Mouse (Mus musculus): ENCODE results near the gene Tmem233. TPM values are rescaled to one million over a fixed set of nuclear protein-coding genes. Genes with fewer than 3 reads are reported as not detected.

Tmem233 gene
- polyA plus RNA-seq, 1 experiment from 2014 or later, result not detected

GRCm38 (mm10) chr5:116080736-116081135, 2.3 kb downstream of the Tmem233 start:
- no peak for ATAC-seq
- Histone ChIP-seq H3K27me3 (ENCODE audit: control insufficient read depth, insufficient read depth, low read depth, low read length) (peaks cover 22% of the 10 kb centered on the region), H3K4me3 (ENCODE audit: low read depth, low read length) (no peak overlapping the region), H3K4me1 (ENCODE audit: control insufficient read depth, insufficient read depth, low read length) (peaks cover 3% of the 10 kb centered on the region; the same call in 1 of the 2 replicates), H3K9me3 (replicated peaks; ENCODE audit: control insufficient read depth, low read length, poor library complexity, severe bottlenecking) (no peaks in the 10 kb centered on the region), H3K36me3 (ENCODE audit: control insufficient read depth, insufficient read depth, low read length) (no peaks in the 10 kb centered on the region), H3K9ac (ENCODE audit: low read depth, low read length) (no peak overlapping the region), H3K27ac (ENCODE audit: low read length) (no peak overlapping the region), H3K4me2 (ENCODE audit: low read length) (no peak overlapping the region)
- 65% methylated on average over 6 of the region's 6 CpGs for WGBS

GRCm38 (mm10) chr5:116069618-116070017, 13.4 kb downstream of the Tmem233 start:
- Histone ChIP-seq H3K4me2 (ENCODE audit: low read length) (no peak overlapping the region), H3K36me3 (ENCODE audit: control insufficient read depth, insufficient read depth, low read length) (no peaks in the 10 kb centered on the region), H3K4me1 (ENCODE audit: control insufficient read depth, insufficient read depth, low read length) (no peaks in the 10 kb centered on the region), H3K9me3 (replicated peaks; ENCODE audit: control insufficient read depth, low read length, poor library complexity, severe bottlenecking) (no peaks in the 10 kb centered on the region), H3K27me3 (ENCODE audit: control insufficient read depth, insufficient read depth, low read depth, low read length) (no peaks in the 10 kb centered on the region), H3K9ac (ENCODE audit: low read depth, low read length) (no peak overlapping the region), H3K4me3 (ENCODE audit: low read depth, low read length) (no peak overlapping the region), H3K27ac (ENCODE audit: low read length) (no peak overlapping the region)
- 98% methylated on average over 4 of the region's 4 CpGs for WGBS
- ATAC-seq, result no peak

- Histone ChIP-seq H3K36me3 (ENCODE audit: control insufficient read depth, insufficient read depth, low read length) (no peaks in the 10 kb centered on the region), H3K4me2 (ENCODE audit: low read length) (no peak overlapping the region), H3K9me3 (replicated peaks; ENCODE audit: control insufficient read depth, low read length, poor library complexity, severe bottlenecking) (no peaks in the 10 kb centered on the region), H3K27me3 (ENCODE audit: control insufficient read depth, insufficient read depth, low read depth, low read length) (no peaks in the 10 kb centered on the region), H3K4me1 (ENCODE audit: control insufficient read depth, insufficient read depth, low read length) (no peaks in the 10 kb centered on the region), H3K4me3 (ENCODE audit: low read depth, low read length) (no peak overlapping the region), H3K27ac (ENCODE audit: low read length) (no peak overlapping the region), H3K9ac (ENCODE audit: low read depth, low read length) (no peak overlapping the region)
- 56% methylated on average over 6 of the region's 6 CpGs for WGBS
- no peak for ATAC-seq
Observed at GRCm38 (mm10) chr5:116052826-116053225, 30.2 kb downstream of the Tmem233 start.

- 81% methylated on average over 5 of the region's 5 CpGs for WGBS
- H3K27me3 ChIP-seq (ENCODE audit: control insufficient read depth, insufficient read depth, low read depth, low read length), result no peaks in the 10 kb centered on the region
Observed at GRCm38 (mm10) chr5:116052171-116052570, 30.9 kb downstream of the Tmem233 start.

GRCm38 (mm10) chr5:116049821-116050220, 33.2 kb downstream of the Tmem233 start:
- H3K27me3 ChIP-seq (ENCODE audit: control insufficient read depth, insufficient read depth, low read depth, low read length), result no peaks in the 10 kb centered on the region
- no peak overlapping the region for H3K4me2 ChIP-seq (ENCODE audit: low read length)
- no peaks in the 10 kb centered on the region for H3K4me1 ChIP-seq (ENCODE audit: control insufficient read depth, insufficient read depth, low read length)
- ATAC-seq, result no peak
- no peak overlapping the region for H3K4me3 ChIP-seq (ENCODE audit: low read depth, low read length)
- no peaks in the 10 kb centered on the region for H3K9me3 ChIP-seq (replicated peaks; ENCODE audit: control insufficient read depth, low read length, poor library complexity, severe bottlenecking)
- H3K36me3 ChIP-seq (ENCODE audit: control insufficient read depth, insufficient read depth, low read length), result no peaks in the 10 kb centered on the region
- H3K9ac ChIP-seq (ENCODE audit: low read depth, low read length), result no peak overlapping the region
- 86% methylated on average over 4 of the region's 4 CpGs for WGBS
- no peak overlapping the region for H3K27ac ChIP-seq (ENCODE audit: low read length)

More at GRCm38 (mm10) chr5:116052171-116052570, 30.9 kb downstream of the Tmem233 start:
- H3K27ac ChIP-seq (ENCODE audit: low read length), result no peak overlapping the region
- no peak overlapping the region for H3K9ac ChIP-seq (ENCODE audit: low read depth, low read length)
- no peak overlapping the region for H3K4me2 ChIP-seq (ENCODE audit: low read length)
- no peak overlapping the region for H3K4me3 ChIP-seq (ENCODE audit: low read depth, low read length)
- no peaks in the 10 kb centered on the region for H3K9me3 ChIP-seq (replicated peaks; ENCODE audit: control insufficient read depth, low read length, poor library complexity, severe bottlenecking)
- ATAC-seq, result no peak
- H3K36me3 ChIP-seq (ENCODE audit: control insufficient read depth, insufficient read depth, low read length), result no peaks in the 10 kb centered on the region
- no peaks in the 10 kb centered on the region for H3K4me1 ChIP-seq (ENCODE audit: control insufficient read depth, insufficient read depth, low read length)

DNA sequence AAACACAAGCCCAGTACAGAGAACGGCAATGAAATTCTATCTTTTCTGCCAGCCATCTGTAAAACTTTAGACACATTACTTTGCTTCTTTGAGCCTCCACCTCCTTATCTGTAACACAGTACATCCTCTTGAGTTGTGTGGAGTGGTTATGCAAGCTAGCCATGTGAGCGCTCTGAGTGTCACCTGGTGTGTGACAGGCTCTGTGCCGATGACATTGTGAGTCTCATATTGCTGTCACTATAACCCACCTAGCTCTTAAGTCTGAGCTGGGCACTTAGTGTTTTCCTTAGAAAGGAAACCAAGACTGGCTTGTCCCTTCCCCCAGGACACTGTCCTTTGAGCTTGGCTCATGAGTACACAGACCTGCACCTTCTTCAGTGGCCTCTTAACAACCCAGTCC, 34.7 kb downstream of the Tmem233 start:
- no peak for ATAC-seq

DNA sequence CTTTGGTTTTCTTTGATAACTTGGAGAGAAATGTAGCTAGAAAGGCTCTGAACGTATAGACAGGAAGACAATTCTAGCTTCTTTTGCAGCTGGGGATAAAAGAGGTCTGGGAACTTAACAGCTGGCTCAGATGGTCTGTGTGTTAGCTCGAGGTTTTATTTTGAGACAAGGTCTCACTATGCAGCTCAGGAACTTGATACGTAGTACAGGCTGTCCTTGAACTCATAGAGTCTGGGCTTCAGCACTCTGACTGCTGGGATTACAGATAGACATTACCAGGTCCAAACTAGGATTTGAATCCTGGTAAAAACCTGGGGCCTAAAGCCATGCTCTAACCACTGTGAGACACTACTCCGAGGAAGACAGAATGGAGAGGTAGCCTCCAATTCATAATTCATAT, 36.8 kb downstream of the Tmem233 start:
- Histone ChIP-seq H3K9ac (ENCODE audit: low read depth, low read length) (no peak overlapping the region), H3K4me1 (ENCODE audit: control insufficient read depth, insufficient read depth, low read length) (no peaks in the 10 kb centered on the region), H3K4me2 (ENCODE audit: low read length) (no peak overlapping the region), H3K27me3 (ENCODE audit: control insufficient read depth, insufficient read depth, low read depth, low read length) (no peaks in the 10 kb centered on the region), H3K4me3 (ENCODE audit: low read depth, low read length) (no peak overlapping the region), H3K9me3 (replicated peaks; ENCODE audit: control insufficient read depth, low read length, poor library complexity, severe bottlenecking) (no peaks in the 10 kb centered on the region), H3K36me3 (ENCODE audit: control insufficient read depth, insufficient read depth, low read length) (no peaks in the 10 kb centered on the region), H3K27ac (ENCODE audit: low read length) (no peak overlapping the region)
- WGBS, result 74% methylated on average over 4 of the region's 4 CpGs
- ATAC-seq, result no peak

More for the DNA sequence above, 34.7 kb downstream of the Tmem233 start:
- Histone ChIP-seq H3K4me2 (ENCODE audit: low read length) (no peak overlapping the region), H3K27ac (ENCODE audit: low read length) (no peak overlapping the region), H3K4me3 (ENCODE audit: low read depth, low read length) (no peak overlapping the region), H3K4me1 (ENCODE audit: control insufficient read depth, insufficient read depth, low read length) (no peaks in the 10 kb centered on the region), H3K9ac (ENCODE audit: low read depth, low read length) (no peak overlapping the region), H3K9me3 (replicated peaks; ENCODE audit: control insufficient read depth, low read length, poor library complexity, severe bottlenecking) (no peaks in the 10 kb centered on the region), H3K36me3 (ENCODE audit: control insufficient read depth, insufficient read depth, low read length) (no peaks in the 10 kb centered on the region), H3K27me3 (ENCODE audit: control insufficient read depth, insufficient read depth, low read depth, low read length) (no peaks in the 10 kb centered on the region)
- WGBS, result 100% methylated on average over 3 of the region's 3 CpGs

DNA sequence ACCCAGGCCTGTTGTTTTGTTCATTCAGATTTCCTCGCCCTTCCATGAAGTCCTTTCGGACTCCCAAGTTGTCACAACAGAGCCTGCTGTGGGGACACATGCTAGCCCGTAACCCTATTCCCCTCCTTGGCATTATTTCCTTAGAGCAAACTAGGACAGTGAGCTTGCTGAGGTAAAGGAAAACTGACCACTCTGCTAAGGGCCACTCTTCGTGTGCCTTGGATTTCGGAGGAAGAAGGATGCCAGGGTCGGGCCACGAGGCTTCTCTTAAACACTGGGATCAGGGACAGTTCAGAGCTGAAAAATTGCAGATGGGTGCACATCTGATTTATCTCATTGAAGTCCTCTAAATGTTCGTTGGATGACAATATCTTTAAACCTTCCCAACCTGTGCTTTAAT, 37.5 kb downstream of the Tmem233 start:
- Histone ChIP-seq H3K4me1 (ENCODE audit: control insufficient read depth, insufficient read depth, low read length) (no peaks in the 10 kb centered on the region), H3K27ac (ENCODE audit: low read length) (no peak overlapping the region), H3K9ac (ENCODE audit: low read depth, low read length) (no peak overlapping the region), H3K4me2 (ENCODE audit: low read length) (no peak overlapping the region), H3K36me3 (ENCODE audit: control insufficient read depth, insufficient read depth, low read length) (no peaks in the 10 kb centered on the region), H3K9me3 (replicated peaks; ENCODE audit: control insufficient read depth, low read length, poor library complexity, severe bottlenecking) (no peaks in the 10 kb centered on the region), H3K27me3 (ENCODE audit: control insufficient read depth, insufficient read depth, low read depth, low read length) (no peaks in the 10 kb centered on the region), H3K4me3 (ENCODE audit: low read depth, low read length) (no peak overlapping the region)
- ATAC-seq, result no peak
- 91% methylated on average over 8 of the region's 8 CpGs for WGBS

DNA sequence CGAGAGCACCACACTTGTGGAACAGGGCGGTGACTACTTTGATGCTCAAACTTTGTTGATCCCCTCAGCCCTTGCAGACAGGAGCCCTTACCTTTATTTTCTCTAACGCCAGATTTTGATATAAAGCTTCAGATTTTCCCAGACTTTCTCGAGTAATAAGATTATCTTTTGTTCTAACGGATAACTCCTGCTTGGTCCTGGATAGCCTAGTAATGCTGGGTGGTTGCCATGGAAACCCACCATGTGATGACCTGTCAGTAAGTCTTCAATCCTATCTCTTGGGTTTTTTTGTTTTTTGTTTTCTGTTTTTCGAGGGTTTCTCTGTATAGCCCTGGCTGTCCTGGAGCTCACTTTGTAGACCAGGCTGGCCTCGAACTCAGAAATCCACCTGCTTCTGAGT, 40.8 kb downstream of the Tmem233 start:
- H3K4me2 ChIP-seq (ENCODE audit: low read length), result no peak overlapping the region
- no peak overlapping the region for H3K4me3 ChIP-seq (ENCODE audit: low read depth, low read length)
- H3K36me3 ChIP-seq (ENCODE audit: control insufficient read depth, insufficient read depth, low read length), result no peaks in the 10 kb centered on the region
- no peaks in the 10 kb centered on the region for H3K27me3 ChIP-seq (ENCODE audit: control insufficient read depth, insufficient read depth, low read depth, low read length)
- H3K4me1 ChIP-seq (ENCODE audit: control insufficient read depth, insufficient read depth, low read length), result no peaks in the 10 kb centered on the region
- no peaks in the 10 kb centered on the region for H3K9me3 ChIP-seq (replicated peaks; ENCODE audit: control insufficient read depth, low read length, poor library complexity, severe bottlenecking)
- ATAC-seq, result no peak
- no peak overlapping the region for H3K9ac ChIP-seq (ENCODE audit: low read depth, low read length)
- H3K27ac ChIP-seq (ENCODE audit: low read length), result no peak overlapping the region; the same call in 1 of the 2 replicates
- WGBS, result 29% methylated on average over 7 of the region's 7 CpGs

All from midbrain, embryonic 16.5 days (tissue).